Mouse (Mus musculus): Measurements from ENCODE around the gene Mras.

GRCm38 (mm10) chr9:99484632-99485031, 47.5 kb upstream of the Mras start:
- TF ChIP-seq POLR2A (IDR thresholded peaks at IDR 0.05; ENCODE audit: low read depth, low read length), result no peak
- no peak for TF ChIP-seq CTCF (conservative IDR thresholded peaks at IDR 0.05; ENCODE audit: insufficient read depth, insufficient read length, low read depth, low read length)
